Mouse (Mus musculus) cerebral cortex, adult 2 months (tissue): ENCODE results near the gene St6galnac4.

Source experiments
- WGBS: fragments of 180-500 bp; shearing (Covaris S2); methylation state at CpG from one replicate; pipeline ENCODE4 v1.1.7; 2018; 5-methylcytosine and 5-hydroxymethylcytosine counted together

The St6galnac4 gene

DNA sequence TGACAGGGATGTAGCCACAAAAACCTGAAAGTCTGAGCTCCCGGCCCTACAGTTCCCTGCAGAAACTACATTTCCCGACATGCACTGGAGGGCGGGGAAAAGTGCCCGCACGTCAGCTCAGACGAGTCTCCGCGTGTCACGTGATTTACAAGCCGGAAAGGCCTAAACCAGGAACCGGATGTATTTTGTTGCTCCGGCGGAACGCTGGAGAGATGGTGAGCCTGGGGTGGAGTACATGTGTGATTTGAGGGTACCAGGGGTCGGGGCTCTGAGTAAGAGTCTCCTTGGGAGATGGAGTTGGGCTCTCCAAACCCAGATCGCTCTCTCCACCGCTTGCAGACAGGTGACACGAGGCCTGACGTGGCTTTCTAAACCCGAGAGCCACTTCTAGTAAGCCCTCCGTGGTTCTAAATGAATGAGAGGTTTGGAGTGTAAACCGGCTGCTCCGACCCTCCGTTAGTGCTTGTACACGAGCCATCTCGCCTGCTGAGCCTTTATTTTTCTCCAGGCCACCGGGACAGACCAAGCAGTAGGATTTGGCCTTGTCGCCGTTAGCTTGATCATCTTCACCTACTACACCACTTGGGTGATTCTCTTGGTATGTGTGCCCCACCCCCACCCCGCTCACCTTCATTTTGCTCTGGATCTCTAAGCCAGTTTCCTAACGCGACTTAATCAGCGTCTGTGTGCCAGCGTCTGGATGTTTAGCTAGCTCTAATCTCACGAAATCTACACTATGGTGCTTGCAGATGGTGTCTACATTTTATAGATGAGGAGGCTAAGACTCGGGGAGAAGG lies 16.0 kb upstream of the St6galnac4 start, which contains the start of gene Dpm2:
Dpm2 (plus strand) TSS at position 161 of the 797 bp plus-strand sequence.
- WGBS = 1% methylated on average over 36 of the region's 36 CpGs

GRCm38 (mm10) chr2:32572196-32572595 lies 14.7 kb upstream of the St6galnac4 start:
- 77% methylated on average over 11 of the region's 11 CpGs for WGBS

DNA sequence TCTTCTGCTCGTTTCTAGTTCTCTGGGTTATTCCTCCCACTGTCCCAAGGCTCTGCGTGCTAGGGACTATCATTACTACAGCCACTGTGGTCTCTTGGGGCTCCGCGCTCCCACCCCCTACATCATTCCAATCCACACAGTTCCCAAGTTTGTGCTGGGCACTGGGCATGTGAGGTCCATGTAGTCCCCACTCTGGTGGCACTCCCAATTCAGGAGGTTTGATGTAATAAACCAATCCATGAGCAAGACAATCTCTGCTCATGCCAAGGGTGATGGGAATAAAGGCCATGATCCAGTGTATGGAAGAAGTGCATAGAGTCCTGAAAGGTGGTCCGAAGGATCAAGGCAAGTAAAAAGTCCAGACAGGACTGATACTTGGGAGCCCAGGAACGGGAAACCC lies 12.4 kb upstream of the St6galnac4 start, which contains the start of gene Pip5kl1:
Pip5kl1 (plus strand) TSS at position 301 of the 400 bp plus-strand sequence.
- WGBS = 61% methylated on average over 6 of the region's 6 CpGs

- 1% methylated on average over 26 of the region's 26 CpGs for WGBS
Observed at GRCm38 (mm10) chr2:32574901-32575585, 11.9 kb upstream of the St6galnac4 start.

GRCm38 (mm10) chr2:32575586-32576160 lies 11.2 kb upstream of the St6galnac4 start, which contains the start of gene 9430097D07Rik:
Gene 9430097D07Rik (minus strand): TSS chr2:32575684.
- 10% methylated on average over 28 of the region's 28 CpGs for WGBS

DNA sequence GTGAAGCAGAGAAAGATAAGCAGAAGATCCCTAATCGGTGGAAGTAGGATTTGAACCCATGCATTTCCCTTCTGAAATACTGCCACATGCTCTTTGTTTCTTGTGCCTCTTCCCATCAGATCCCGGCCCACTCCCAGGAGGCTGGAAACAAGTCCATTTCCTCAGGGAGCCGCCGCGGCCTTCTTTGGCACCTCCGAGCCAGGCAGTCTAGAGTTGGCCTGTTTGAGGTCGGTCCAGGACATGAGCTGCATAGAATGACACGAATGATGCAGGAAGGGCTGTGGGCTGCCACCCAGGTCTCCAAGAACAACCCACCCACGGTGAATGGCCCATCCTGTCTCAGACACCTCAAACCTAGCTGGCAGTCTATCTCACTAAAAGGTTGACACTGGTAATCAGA lies 10.4 kb upstream of the St6galnac4 start:
- 76% methylated on average over 9 of the region's 9 CpGs for WGBS

DNA sequence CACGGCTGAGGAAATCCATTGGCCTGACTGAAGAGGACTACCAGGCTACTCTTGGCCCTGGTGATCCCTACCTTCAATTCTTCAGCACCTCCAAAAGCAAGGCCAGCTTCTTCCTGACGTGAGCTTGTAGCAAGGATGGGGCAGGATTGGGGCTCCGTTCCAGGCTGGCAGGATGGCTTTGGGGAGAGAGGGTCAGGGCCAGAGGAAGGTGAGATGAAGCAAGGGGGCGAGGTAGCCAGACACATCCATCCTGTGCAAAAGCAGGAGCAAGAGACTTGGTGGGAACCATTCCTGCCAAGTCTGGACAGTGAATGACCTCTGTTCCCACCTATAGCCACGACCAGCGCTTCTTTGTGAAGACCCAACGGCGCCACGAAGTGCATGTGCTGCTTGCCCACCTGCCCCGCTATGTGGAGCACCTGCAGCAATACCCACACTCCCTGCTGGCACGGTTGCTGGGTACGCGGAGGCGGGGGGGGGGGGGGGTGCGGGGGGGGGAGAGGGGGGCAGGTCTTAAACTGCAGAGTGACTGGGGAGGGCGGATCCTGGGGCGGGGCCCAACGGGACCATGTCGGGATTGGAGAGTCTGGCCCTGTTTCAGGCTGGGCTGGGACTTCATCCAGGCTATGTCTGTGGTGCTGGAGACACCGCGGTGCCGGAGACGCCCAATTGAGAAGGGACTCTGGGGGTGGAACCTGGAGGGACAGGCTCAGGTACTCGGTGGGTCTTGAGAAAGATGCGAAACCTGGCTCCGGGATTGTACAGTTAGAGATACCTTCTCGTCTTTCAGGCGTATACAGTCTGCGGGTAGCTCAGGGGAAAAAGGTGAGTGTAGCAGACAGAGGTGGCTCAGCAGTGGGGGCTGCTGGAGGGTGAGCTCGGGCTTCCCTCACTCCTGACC lies 8.5 kb upstream of the St6galnac4 start:
- WGBS = 45% methylated on average over 27 of the region's 30 CpGs

DNA sequence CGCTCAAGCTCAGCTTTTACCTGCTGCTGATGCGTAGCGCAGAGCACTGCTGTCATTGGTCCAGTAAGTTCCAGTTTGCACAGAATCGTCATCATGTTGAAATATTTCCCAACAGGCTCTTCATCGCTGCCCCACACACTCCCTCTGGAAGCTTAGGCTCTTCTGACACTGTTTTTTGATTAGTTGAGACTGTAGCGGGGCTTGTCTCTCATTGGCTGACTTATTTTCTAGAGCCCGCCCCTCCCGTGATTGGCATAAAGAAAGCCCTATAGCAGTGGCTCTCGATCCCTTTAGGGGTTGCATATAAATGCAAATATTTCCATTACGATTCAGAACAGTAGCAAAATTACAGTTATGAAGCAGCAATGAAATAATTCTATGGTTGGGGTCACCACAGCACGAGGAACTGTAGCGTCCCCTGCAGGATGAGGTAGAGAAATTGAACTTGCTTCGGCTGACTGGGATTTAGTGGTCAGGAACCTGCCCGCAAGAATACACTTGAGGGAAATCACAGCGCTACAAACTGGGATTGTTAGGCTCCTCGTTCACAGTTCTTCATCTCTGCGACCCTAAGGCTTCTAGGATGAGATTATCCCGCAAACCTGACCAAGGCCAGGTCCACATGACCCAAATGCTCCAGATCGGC lies 5.3 kb upstream of the St6galnac4 start:
- WGBS = 32% methylated on average over 19 of the region's 19 CpGs

GRCm38 (mm10) chr2:32582830-32583799 lies 3.8 kb upstream of the St6galnac4 start:
- WGBS = 9% methylated on average over 37 of the region's 37 CpGs

DNA sequence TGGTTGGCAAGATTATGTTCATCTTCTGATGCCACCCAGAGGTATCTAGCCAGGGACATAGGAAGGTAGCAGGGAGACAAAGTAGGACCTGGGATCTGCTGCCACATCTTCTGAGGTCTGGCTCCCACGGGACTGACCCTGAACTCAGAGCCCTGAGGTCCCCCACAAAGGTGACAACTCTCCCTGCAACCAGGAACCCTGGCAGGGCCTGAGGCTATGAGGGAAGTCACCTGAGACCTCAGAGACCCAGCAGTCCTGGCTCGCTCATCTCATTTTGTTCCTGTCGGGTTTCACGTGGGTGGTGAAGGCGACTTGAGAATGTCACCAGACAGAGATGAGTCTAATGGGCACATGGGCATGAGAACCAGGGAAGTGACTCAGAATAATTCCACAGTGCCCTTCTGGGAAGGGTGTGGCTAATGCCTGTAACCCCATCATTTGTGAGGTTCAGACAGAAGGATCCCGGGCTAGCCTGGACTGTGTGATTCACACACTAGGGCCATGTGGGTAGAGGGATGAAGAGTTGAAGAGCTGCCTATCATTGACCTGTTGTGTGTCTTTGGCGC lies 1.7 kb upstream of the St6galnac4 start:
- WGBS = 85% methylated on average over 7 of the region's 7 CpGs

- 21% methylated on average over 9 of the region's 9 CpGs for WGBS
Observed at GRCm38 (mm10) chr2:32587731-32588321, 931 bp downstream of the St6galnac4 start.

- 24% methylated on average over 11 of the region's 11 CpGs for WGBS
Observed at GRCm38 (mm10) chr2:32589213-32589795, 2.4 kb downstream of the St6galnac4 start.

DNA sequence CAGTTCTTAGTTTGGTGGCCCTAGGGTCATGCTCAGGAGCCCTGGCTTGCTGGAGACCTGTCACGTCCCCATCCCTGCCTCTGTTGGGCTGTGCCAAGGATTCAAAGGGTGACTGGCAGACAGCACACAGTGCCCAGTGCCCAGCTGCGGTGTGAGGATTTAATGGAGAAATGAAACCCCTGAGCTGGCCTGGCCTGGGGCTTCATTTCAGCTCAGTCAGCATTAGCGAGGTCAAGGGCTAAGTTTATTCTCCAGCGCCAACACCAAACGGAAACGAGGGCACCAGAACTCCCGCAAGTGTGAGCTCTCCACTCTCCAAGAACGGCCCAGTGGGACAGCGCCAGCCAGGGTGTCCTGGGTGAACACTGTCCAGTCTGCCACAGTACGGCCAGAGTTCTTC lies 3.3 kb downstream of the St6galnac4 start:
- 74% methylated on average over 10 of the region's 10 CpGs for WGBS

DNA sequence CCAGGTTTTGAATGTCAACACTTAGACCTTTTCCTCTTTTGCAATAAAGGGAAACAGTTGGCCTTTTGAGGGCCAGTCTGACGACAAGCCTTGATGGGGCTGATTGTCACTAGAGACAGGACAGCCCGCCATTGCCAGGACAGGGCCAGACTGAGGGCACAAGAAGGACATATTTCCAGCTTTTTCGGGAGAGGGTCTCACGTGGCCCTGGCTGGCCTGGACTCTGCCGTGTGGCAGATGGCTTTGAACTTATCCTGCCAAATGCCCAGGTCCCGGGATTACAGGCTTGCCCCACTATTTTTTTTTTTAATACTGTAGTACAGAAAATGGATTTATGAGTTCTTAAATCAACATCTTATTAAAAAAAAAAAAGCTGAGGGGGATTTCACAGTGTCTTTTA lies 4.4 kb downstream of the St6galnac4 start:
- 83% methylated on average over 6 of the region's 6 CpGs for WGBS

DNA sequence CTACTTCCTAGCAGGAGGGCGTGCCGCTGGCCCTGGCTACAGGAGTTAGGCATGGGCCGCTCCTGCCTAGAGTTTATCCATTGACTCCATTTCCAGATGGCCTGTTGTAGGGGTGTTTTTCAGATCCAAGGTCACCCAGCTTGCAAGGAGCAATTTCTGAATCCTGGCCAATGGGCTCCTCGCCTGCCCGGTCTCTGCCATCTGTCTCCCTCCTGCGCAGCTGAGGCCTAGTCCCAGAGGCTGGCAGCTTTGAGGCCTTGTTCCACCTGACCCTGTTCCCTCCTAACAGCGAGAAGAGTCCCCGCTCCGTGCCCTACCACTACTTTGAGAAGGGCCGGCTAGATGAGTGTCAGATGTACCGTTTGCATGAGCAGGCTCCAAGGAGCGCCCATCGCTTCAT lies 9.8 kb downstream of the St6galnac4 start:
- WGBS = 80% methylated on average over 13 of the region's 13 CpGs

DNA sequence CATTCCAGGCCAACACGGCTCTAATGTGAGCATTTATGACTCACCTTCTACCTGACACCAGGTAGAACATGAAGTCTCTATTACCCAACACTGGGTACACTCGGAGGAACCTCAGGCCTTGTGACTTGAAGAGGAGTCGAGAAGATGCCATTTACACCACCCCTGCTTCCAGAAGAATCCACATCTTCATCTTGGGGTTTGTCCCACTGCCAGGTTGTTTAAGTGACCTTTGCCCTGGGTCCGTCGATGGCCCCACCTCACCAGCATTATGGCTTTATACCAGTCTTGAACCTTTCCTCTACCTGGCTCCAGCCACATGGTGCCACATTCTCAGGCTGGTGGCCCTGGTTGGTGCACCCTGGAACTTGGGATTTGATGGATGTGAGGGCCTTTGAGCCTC lies 10.4 kb downstream of the St6galnac4 start:
- WGBS = 90% methylated on average over 5 of the region's 5 CpGs

DNA sequence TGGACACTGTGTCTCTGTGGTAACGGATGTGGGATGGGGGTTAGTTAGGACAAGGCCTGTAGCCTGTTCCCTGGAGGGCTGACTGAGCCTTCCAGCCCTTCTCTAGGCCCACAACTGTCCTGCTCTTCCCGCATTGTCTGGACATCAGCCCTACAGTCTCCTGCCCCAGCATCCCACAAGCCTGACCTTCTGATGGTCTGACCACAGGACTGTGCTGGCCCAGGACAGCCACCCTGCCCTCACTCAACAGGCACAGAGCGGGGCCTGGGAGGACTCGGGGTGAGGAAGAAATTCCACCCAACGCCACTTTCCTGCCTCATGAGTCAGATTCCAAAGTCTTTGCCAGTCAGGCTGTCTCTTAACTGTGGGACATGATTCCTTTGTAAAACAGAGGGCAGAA lies 10.8 kb downstream of the St6galnac4 start:
- 92% methylated on average over 5 of the region's 5 CpGs for WGBS

DNA sequence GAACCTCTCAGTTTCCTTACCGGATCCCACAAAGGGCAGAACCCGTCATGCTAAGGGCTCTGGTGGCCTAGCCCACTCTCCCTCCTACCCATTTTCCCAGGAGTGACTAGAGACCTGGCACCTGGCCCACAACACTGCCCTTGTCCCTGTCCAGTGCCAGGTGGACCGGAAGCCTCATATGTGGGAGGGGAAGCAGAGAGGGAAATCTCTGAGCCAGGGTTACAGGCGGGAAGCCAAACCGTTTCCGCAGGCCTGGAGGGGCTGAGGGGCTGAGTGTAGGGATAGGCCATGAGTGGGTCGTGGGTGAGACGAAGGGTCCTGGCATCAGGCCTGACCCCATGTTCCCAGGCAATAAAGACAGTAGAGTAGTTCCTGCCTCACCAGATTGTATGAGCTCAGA lies 11.6 kb downstream of the St6galnac4 start:
- 78% methylated on average over 8 of the region's 8 CpGs for WGBS

DNA sequence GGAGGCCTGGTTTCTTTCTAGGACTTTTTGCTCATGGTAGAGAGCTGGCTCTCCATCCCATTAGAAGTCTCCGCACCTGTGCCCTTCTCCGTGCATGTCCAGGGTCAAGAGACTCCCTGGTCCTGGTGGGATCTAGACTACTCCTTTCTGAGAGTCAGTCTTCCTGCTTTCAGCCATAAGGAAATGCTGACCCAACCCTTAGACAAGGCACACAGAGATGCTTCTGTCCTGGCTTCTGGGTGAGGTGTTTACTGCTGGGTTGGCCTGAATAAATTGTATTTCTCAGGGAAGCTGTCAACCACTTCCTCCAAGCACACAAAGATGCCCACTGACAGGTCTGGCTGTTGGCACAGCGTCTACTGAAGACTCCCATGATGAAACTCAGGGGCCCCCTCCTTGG lies 12.5 kb downstream of the St6galnac4 start, which contains the start of gene St6galnac6:
St6galnac6 (plus strand) TSS at position 301 of the 400 bp plus-strand sequence.
- WGBS = 92% methylated on average over 3 of the region's 3 CpGs
